Mouse (Mus musculus) lung, adult 2 months (tissue): ENCODE results near the gene Manba. TPM values are rescaled to one million over a fixed set of nuclear protein-coding genes. Genes with fewer than 3 reads are reported as not detected.

Experiments used
- DNase-seq: peaks from one replicate; pipeline ENCODE4 v3.0.0; 2022
- H3K4me1 ChIP-seq: fragments of 200-500 bp; 2 replicates; pipeline ENCODE4 v1.6.1; 2011; ENCODE audit warnings: low read length; ENCODE audit not compliant: control insufficient read depth, insufficient read depth
- H3K4me3 ChIP-seq: fragments of 200-500 bp; replicated peaks from 2 replicates; pipeline ENCODE3; 2011; ENCODE audit warnings: low read depth, mild to moderate bottlenecking, control low read depth, low read length; ENCODE audit errors: extremely low read depth
- CTCF ChIP-seq: fragments of 200-500 bp; IDR thresholded peaks from 2 replicates; pipeline ENCODE4 v1.5.1; 2011; ENCODE audit warnings: mild to moderate bottlenecking, low read length, control low read depth; ENCODE audit not compliant: insufficient read depth
- POLR2A ChIP-seq: fragments of 200-500 bp; IDR thresholded peaks from 2 replicates; pipeline ENCODE4 v1.6.1; 2011; ENCODE audit warnings: low read depth, mild to moderate bottlenecking, control low read depth, low read length, borderline replicate concordance; ENCODE audit errors: extremely low read depth
- WGBS: fragments of 180-500 bp; shearing (Covaris S2); methylation state at CpG from one replicate; pipeline ENCODE4 v1.1.7; 2018; 5-methylcytosine and 5-hydroxymethylcytosine counted together
- polyA plus RNA-seq: library from polyadenylated mRNA; depleted of rRNA; stranded (reverse); fragments of >200 nt; gene quantifications from 2 replicates; pipeline ENCODE4 v1.2.3, GENCODE M21; 2012

Gene Manba
- polyA plus RNA-seq, 1 experiment: 9.8 TPM

- no peaks in the 10 kb centered on the region for H3K4me1 ChIP-seq
- WGBS: 49% methylated on average over 10 of the region's 10 CpGs
- TF ChIP-seq POLR2A (no peak), CTCF (peak; percentile 93)
- DNase-seq: peak; percentile 78
- H3K4me3 ChIP-seq: no peak overlapping the region
Measured at GRCm38 (mm10) chr3:135505369-135505909, 20.0 kb downstream of the Manba start.

- Histone ChIP-seq H3K4me1 (no peaks in the 10 kb centered on the region), H3K4me3 (no peak overlapping the region)
- 73% methylated on average over 13 of the region's 13 CpGs for WGBS
- TF ChIP-seq CTCF (no peak), POLR2A (no peak)
- DNase-seq: no peak
Measured at GRCm38 (mm10) chr3:135505916-135506482, 20.6 kb downstream of the Manba start.

DNA sequence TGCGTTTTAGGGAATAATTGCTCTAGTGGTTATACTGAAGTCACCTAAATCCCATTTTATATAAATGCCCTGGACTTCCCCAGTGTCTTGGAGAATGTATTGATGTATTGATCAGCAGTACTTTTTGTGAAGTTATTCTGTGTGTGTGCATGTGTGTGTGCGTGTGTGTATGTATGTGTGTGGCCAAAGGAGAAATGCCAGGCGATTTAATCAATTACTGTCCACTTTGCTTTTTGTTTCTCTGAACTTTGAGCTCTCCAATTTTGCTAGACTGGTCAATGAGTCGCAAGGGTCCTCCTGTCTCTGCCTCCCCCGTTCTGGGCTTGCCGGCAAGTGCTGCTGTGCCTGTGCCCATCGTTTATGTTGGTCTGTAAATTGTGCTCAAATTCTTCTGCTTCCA is 22.1 kb downstream of the Manba start:
- Histone ChIP-seq H3K4me3 (no peak overlapping the region), H3K4me1 (no peaks in the 10 kb centered on the region)
- DNase-seq: no peak
- no peak for TF ChIP-seq CTCF
- TF ChIP-seq POLR2A: no peak
- 89% methylated on average over 7 of the region's 7 CpGs for WGBS

DNA sequence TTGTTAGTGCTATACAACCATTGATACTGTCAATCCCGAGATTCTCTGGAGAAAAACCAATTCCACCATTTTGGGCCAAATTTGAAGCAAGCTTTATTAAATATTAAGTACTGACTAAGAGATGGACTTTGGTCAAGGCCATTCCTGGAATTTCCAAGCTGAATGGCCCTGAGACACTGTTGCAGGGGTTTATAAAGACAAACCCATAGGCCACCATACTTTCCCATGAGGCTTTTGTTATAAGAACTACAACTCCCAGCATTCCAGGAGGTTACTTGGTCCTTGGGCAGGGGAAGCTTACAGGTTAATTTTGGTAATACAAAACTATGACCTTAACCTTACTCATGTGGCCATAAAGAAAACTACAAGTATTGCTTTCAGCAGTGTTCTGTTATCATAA is 22.8 kb downstream of the Manba start:
- Histone ChIP-seq H3K4me1 (no peaks in the 10 kb centered on the region), H3K4me3 (no peak overlapping the region)
- TF ChIP-seq POLR2A: no peak
- TF ChIP-seq CTCF: no peak
- DNase-seq: no peak
- 88% methylated on average over 1 of the region's 1 CpGs for WGBS

DNA sequence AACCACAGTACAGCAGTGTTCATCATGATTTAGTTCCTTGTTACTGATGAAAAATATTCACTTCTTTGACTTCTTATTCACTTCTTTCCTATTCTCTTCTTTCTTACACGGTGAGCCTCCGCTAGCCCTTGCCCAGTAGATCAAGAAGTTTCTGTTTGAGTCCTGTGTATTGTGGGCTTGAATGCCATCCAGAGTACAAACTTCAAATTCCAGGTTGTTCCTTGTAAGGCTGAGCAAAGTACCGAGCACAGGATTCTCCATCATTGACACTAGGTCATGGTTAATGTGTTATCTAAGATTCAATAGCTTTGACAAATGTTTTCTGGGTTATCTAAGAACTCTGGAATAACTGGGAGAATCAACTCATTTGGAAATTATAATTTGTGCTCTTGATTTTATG is 25.0 kb downstream of the Manba start:
- no peak for TF ChIP-seq CTCF
- 89% methylated on average over 3 of the region's 3 CpGs for WGBS
- no peaks in the 10 kb centered on the region for H3K4me1 ChIP-seq
- no peak overlapping the region for H3K4me3 ChIP-seq
- no peak for DNase-seq

- 48% methylated on average over 11 of the region's 11 CpGs for WGBS
- H3K4me1 ChIP-seq: no peaks in the 10 kb centered on the region
- DNase-seq: no peak
- no peak for TF ChIP-seq POLR2A
- TF ChIP-seq CTCF: no peak
- no peak overlapping the region for H3K4me3 ChIP-seq
Measured at GRCm38 (mm10) chr3:135511683-135512082, 26.3 kb downstream of the Manba start.

- WGBS: 58% methylated on average over 11 of the region's 11 CpGs
- H3K4me3 ChIP-seq: no peak overlapping the region
- H3K4me1 ChIP-seq: no peaks in the 10 kb centered on the region; the same call in 1 of the 2 replicates
- TF ChIP-seq CTCF (no peak), POLR2A (no peak)
- no peak for DNase-seq
Measured at GRCm38 (mm10) chr3:135513270-135513669, 27.9 kb downstream of the Manba start.

- WGBS: 73% methylated on average over 14 of the region's 14 CpGs
- no peak for DNase-seq
- no peak overlapping the region for H3K4me3 ChIP-seq
- TF ChIP-seq POLR2A (no peak), CTCF (no peak)
- H3K4me1 ChIP-seq: no peaks in the 10 kb centered on the region; the same call in 1 of the 2 replicates
Measured at GRCm38 (mm10) chr3:135513800-135514425, 28.5 kb downstream of the Manba start.

- Histone ChIP-seq H3K4me3 (no peak overlapping the region), H3K4me1 (no peaks in the 10 kb centered on the region; the same call in 1 of the 2 replicates)
- TF ChIP-seq CTCF (no peak), POLR2A (no peak)
- 63% methylated on average over 5 of the region's 5 CpGs for WGBS
- no peak for DNase-seq
Measured at GRCm38 (mm10) chr3:135515246-135515645, 29.8 kb downstream of the Manba start.

DNA sequence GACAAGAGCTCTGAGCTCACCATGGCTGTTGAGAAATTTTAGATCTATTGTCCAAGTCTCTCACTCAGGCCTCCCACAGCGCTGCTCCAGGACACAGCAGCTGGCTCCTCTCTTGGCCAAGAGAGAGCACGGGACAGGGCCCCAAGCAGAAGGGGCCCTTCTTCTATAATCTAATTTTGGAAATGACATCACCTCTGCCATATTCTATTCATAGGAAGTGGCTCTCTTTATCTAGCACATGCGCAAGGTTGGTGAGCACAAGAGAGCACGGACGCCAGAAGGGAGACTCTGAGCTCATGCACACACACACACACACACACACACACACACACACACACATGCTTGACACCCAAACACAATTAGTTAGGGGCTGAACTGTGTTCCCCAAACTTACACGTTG is 31.5 kb downstream of the Manba start:
- H3K4me3 ChIP-seq: no peak overlapping the region
- no peaks in the 10 kb centered on the region; the same call in 1 of the 2 replicates for H3K4me1 ChIP-seq
- no peak for DNase-seq
- WGBS: 13% methylated on average over 6 of the region's 6 CpGs
- TF ChIP-seq POLR2A (no peak), CTCF (no peak)
